Mouse (Mus musculus) intestine, postnatal 0 days (tissue): ENCODE measurements around the gene Kdelr1. TPM values are rescaled to one million over a fixed set of nuclear protein-coding genes. Genes with fewer than 3 reads are reported as not detected.

Source experiments
- ATAC-seq: fragments of 200-750 bp; cut with Nextera tagmentation; 2 replicates; pipeline ENCODE4 v1.8.0; 2017; ENCODE audit warnings: mild to moderate bottlenecking, moderate TSS enrichment, moderate library complexity
- H3K27ac ChIP-seq: fragments of 300-500 bp; sonication (generic); 2 replicates; pipeline ENCODE4 v1.5.1; 2014; ENCODE audit warnings: mild to moderate bottlenecking, low read depth, low read length, moderate library complexity
- H3K27me3 ChIP-seq: fragments of 300-500 bp; sonication (generic); replicated peaks from 2 replicates; pipeline ENCODE4 v1.6.1; 2014; ENCODE audit warnings: low read length, mixed read lengths; ENCODE audit not compliant: control insufficient read depth, insufficient read depth
- H3K36me3 ChIP-seq: fragments of 300-500 bp; sonication (generic); 2 replicates; pipeline ENCODE4 v1.6.1; 2014; ENCODE audit warnings: mild to moderate bottlenecking, moderate library complexity; ENCODE audit not compliant: control insufficient read depth, insufficient read depth
- H3K4me1 ChIP-seq: fragments of 300-500 bp; sonication (generic); replicated peaks from 2 replicates; pipeline ENCODE4 v1.6.1; 2014; ENCODE audit warnings: antibody characterized with exemption, low read length, mixed read lengths; ENCODE audit not compliant: control insufficient read depth, insufficient read depth
- H3K4me2 ChIP-seq: fragments of 300-500 bp; sonication (generic); replicated peaks from 2 replicates; pipeline ENCODE4 v1.6.1; 2014; ENCODE audit warnings: low read depth, mild to moderate bottlenecking, moderate library complexity
- H3K4me3 ChIP-seq: fragments of 300-500 bp; sonication (generic); 2 replicates; pipeline ENCODE4 v1.5.1; 2014; ENCODE audit warnings: low read depth, low read length
- H3K9ac ChIP-seq: fragments of 300-500 bp; sonication (generic); 2 replicates; pipeline ENCODE4 v1.6.1; 2014; ENCODE audit warnings: mild to moderate bottlenecking, low read depth, low read length
- H3K9me3 ChIP-seq: fragments of 300-500 bp; sonication (generic); 2 replicates; pipeline ENCODE4 v1.6.1; 2016; ENCODE audit warnings: mixed run types; ENCODE audit not compliant: control insufficient read depth
- CTCF ChIP-seq: sonication (generic); IDR thresholded peaks from 2 replicates; pipeline ENCODE4 v1.5.1; 2016; ENCODE audit warnings: low read depth, mild to moderate bottlenecking, control low read depth, antibody characterized with exemption, moderate library complexity
- WGBS: fragments of 180-500 bp; shearing (Covaris S2); extraction: QIAGEN DNeasy Blood & Tissue Kit; methylation state at CpG from one replicate; pipeline ENCODE4 v1.1.7; 2014; 5-methylcytosine and 5-hydroxymethylcytosine counted together
- polyA plus RNA-seq: library from polyadenylated mRNA; unstranded; fragments of >200 nt; fragmentation: Nextera tagmentation; extraction: Ambion mirVana; gene quantifications from 2 replicates; pipeline ENCODE4 v1.2.1, GENCODE M21; 2015

Kdelr1 gene
- polyA plus RNA-seq, 1 experiment from 2014 or later = 107 TPM

- H3K27me3 ChIP-seq = peaks cover 14% of the 10 kb centered on the region
- no peak overlapping the region for H3K9ac ChIP-seq
- TF ChIP-seq CTCF = no peak
- H3K4me3 ChIP-seq = peak overlapping the region; percentile 28
- 0 out of 2 replicates have a peak, but pooled peaks cover 4% of the 10 kb centered on the region for H3K36me3 ChIP-seq
- 13% methylated on average over 30 of the region's 30 CpGs for whole genome bisulfite sequencing
- no peak overlapping the region for H3K27ac ChIP-seq
- no peaks in the 10 kb centered on the region for H3K9me3 ChIP-seq
- H3K4me1 ChIP-seq = no peaks in the 10 kb centered on the region
- peak overlapping the region; percentile 62 for H3K4me2 ChIP-seq
- 0 out of 2 replicates have a peak, but pooled peaks have one; percentile 32 for ATAC-seq
Measured at GRCm38 (mm10) chr7:45856950-45857901, 15.3 kb upstream of the Kdelr1 start.

- no peak for TF ChIP-seq CTCF
- no peak overlapping the region for H3K27ac ChIP-seq
- 38% methylated on average over 4 of the region's 4 CpGs for WGBS
- 0 out of 2 replicates have a peak, but pooled peaks have one; percentile 16 for ATAC-seq
- H3K4me1 ChIP-seq = no peaks in the 10 kb centered on the region
- H3K9ac ChIP-seq = no peak overlapping the region
- H3K9me3 ChIP-seq = no peaks in the 10 kb centered on the region
- H3K36me3 ChIP-seq = 0 out of 2 replicates have a peak, but pooled peaks cover 3% of the 10 kb centered on the region
- H3K4me2 ChIP-seq = no peak overlapping the region
- H3K27me3 ChIP-seq = peaks cover 14% of the 10 kb centered on the region
- no peak overlapping the region for H3K4me3 ChIP-seq
Measured at GRCm38 (mm10) chr7:45859008-45859407, 13.6 kb upstream of the Kdelr1 start.

DNA sequence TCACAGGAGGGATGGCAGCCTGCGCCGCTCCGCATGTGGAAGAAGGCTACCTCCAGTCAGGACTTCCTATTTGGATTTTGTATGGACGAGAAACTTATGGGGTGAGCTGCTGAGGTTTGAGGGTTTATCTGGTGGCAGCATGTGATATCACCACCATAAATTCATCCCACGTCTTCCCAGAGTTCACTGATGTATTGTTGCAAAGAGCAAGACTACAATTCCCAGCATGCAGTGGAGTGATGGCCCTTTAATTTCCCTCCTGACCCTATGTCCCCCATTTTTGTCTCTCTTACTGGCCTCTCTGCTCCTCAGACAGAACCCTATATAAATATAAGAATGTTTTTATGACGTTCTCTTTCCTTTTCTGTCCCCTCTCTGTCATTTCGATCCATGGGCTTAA, 9.8 kb upstream of the Kdelr1 start:
- ATAC-seq = no peak
- H3K27me3 ChIP-seq = 0 out of 2 replicates have a peak, but pooled peaks cover under 1% of the 10 kb centered on the region
- no peaks in the 10 kb centered on the region for H3K4me1 ChIP-seq
- no peaks in the 10 kb centered on the region for H3K36me3 ChIP-seq
- no peak overlapping the region for H3K9ac ChIP-seq
- WGBS = 74% methylated on average over 7 of the region's 7 CpGs
- no peak overlapping the region for H3K4me2 ChIP-seq
- no peaks in the 10 kb centered on the region for H3K9me3 ChIP-seq
- no peak overlapping the region for H3K27ac ChIP-seq
- no peak for TF ChIP-seq CTCF
- H3K4me3 ChIP-seq = no peak overlapping the region

DNA sequence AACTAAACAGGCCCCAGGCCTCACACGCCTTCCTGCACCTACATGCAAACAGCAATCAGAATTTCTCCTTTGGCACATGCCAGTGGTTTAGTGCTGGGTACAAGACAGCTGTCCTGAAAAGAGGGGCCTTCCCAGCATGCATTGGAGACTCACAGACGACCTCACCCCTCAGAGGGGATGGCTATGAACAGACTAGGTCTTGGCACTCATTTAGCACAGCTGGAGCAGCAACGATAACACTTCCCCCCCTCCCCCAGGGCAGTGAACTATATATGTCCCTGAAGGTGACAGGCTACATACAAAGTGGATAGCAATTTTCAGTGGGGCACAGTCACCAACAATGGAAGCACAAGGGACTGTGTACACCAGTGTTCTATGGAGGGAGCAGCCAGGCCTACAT, 8.1 kb upstream of the Kdelr1 start:
- Histone ChIP-seq H3K4me3 (no peak overlapping the region), H3K9me3 (no peaks in the 10 kb centered on the region), H3K4me1 (no peaks in the 10 kb centered on the region), H3K4me2 (no peak overlapping the region), H3K36me3 (no peaks in the 10 kb centered on the region), H3K9ac (no peak overlapping the region), H3K27me3 (no peaks in the 10 kb centered on the region), H3K27ac (no peak overlapping the region)
- ATAC-seq = no peak
- TF ChIP-seq CTCF = no peak
- WGBS = 63% methylated on average over 3 of the region's 3 CpGs

DNA sequence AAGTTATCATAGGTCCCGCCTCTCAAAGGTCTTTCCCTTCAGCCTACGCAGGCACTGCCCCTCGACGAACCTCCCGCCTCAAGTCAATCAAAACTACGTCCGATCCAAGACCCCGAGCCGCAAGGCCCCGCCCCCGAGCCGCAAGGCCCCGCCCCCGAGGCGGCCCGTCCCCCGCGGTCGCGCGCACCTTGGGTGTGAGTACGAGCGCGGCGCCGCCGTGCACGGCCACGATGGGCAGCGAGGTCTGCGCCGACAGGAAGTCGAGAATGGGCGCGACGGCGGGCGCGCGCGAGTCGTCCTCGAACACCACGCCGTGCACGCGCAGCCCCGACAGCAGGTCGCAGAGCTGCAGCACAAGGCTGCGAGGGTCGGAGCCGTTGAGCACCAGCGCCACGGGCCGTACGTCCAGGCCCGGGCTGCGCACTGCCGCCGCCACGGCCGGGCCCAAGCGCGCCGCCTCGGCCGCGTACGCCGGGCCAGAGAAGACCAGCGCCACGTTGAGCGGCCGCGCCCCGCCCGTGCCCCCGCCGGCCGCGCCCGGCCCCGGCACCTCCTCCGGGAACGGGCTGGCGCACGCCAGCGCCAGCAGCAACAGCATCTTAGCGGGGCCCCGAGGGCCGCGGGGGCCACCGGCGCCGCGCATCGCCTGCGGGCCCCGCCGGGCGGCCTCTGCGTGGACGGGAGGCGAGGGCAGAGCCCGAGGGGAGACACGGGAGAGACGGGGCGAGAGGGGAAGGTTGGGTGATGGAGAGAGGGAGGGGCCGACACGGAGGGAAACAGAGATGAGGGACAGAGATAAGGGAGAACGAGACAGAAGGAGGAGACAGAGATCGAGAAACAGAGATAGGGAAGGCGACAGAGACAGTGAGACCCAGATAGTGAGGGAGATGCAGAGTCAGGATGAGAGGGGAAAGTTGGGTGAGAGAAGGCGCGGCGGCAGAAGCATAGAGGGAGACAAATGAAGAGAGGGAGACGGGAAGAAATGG, 6.4 kb upstream of the Kdelr1 start:
- Histone ChIP-seq H3K9me3 (no peaks in the 10 kb centered on the region), H3K27ac (peak overlapping the region; percentile 78), H3K4me2 (peak overlapping the region; percentile 95), H3K27me3 (no peaks in the 10 kb centered on the region; the same call in 1 of the 2 replicates), H3K4me1 (no peaks in the 10 kb centered on the region; the same call in 1 of the 2 replicates), H3K9ac (peak overlapping the region; percentile 74), H3K4me3 (peak overlapping the region; percentile 63), H3K36me3 (no peaks in the 10 kb centered on the region)
- WGBS = 1% methylated on average over 113 of the region's 117 CpGs
- TF ChIP-seq CTCF = no peak
- ATAC-seq = peak; percentile 86
